Mouse (Mus musculus): ENCODE results near the gene Tmem40. TPM values are rescaled to one million over a fixed set of nuclear protein-coding genes. Genes with fewer than 3 reads are reported as not detected.
A peak's percentile ranks its signal among the peaks of the same experiment; 100 is the strongest.

Tmem40 gene
- total RNA-seq (2014; rRNA removed): not detected in 2 replicates
- 0.10 TPM in 1 of 2 replicates, not detected in the other for polyA plus RNA-seq (2012; rRNA removed)

DNA sequence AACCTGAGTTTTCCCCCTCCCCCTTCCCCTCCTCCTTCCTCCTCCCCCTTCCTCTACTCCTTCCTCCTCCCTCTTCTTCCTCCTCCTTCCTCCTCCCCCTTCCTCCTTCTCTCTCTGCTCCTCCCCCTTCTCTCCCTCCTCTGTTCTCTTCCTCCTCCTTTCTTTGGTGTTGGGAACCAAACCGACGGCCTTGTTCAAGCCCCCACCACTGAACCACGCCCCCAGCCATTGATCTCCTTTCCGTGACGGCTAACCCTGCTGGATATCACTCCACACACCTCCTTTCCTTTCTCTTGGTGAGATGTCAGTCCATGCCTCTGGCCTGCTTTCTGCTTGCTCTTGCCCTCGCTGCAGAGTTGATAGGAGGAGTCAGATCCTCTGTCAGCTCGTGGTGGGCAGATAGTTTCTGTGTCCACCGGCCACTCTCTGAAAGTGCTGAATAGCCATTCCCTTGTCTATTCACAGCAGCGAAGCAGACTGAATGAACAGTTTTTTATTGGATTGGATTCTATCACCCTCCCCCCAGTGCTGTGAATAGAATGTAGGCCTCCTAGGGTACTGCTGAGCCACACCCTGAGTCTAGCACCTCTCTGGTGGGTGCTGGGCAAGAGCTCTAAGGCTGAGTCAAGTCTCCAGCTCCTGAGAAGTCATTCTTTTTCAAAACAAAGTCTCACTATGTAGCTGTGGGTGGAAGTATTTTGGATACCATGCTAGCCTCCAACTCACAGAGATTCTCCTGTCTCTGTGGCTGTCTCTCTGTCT, at the start of gene Tmem40:
Gene Tmem40 (minus strand): TSS at position 416 of the 762 bp plus-strand sequence.
- no peaks in the 10 kb centered on the region for H3K27me3 ChIP-seq (ENCODE audit: control insufficient read depth, insufficient read depth, low read length)
- H3K27ac ChIP-seq (replicated peaks; ENCODE audit: insufficient read depth, low read depth, low read length): no peak within 1 kb of the TSS
- H3K9ac ChIP-seq (ENCODE audit: low read depth, low read length): no peak within 1 kb of the TSS
- TF ChIP-seq CTCF (IDR thresholded peaks at IDR 0.05; ENCODE audit: low read depth, low read length): no peak
- no peak for TF ChIP-seq POLR2A (IDR thresholded peaks at IDR 0.05; ENCODE audit: extremely low read depth, insufficient read depth, low read length)
- no peaks in the 10 kb centered on the region for H3K79me2 ChIP-seq (ENCODE audit: control insufficient read depth, insufficient read depth, low read length)
- H3K4me3 ChIP-seq (ENCODE audit: insufficient read depth, low read depth, low read length): no peak within 1 kb of the TSS
- DNase-seq (ENCODE audit: extremely low read depth, low read depth, low spot score): no peak
- H3K36me3 ChIP-seq (ENCODE audit: control insufficient read depth, insufficient read depth, low read length): no peaks in the 10 kb centered on the region
- peaks cover 6% of the 10 kb centered on the region; the same call in 1 of the 2 replicates for H3K4me1 ChIP-seq (ENCODE audit: control insufficient read depth, insufficient read depth, low read length)
- WGBS: 12% methylated on average over 9 of the region's 9 CpGs

DNA sequence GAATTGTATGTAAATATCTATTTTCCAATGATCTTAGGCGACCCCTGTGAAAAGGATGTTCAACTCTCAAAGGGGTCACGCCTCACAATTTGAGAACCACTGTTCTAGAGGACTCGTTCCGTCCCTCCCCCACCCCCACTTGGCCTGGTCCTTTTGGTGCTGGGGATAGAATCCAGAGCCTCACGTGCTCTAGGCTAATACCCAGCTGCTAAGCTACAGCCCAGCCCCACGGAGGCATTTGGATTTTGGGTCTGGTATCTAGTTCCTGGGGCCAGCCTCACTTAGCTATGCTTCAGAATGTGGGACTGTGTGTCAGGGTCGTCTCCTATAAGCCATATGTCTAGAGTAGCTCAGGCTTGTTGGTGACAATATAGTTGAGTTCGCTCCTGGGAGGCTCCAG, 49.4 kb upstream of the Tmem40 start:
- no peak overlapping the region for H3K27ac ChIP-seq (replicated peaks; ENCODE audit: insufficient read depth, low read depth, low read length)
- peaks cover 11% of the 10 kb centered on the region for H3K4me1 ChIP-seq (ENCODE audit: control insufficient read depth, insufficient read depth, low read length)
- H3K9ac ChIP-seq (ENCODE audit: low read depth, low read length): no peak overlapping the region
- H3K36me3 ChIP-seq (ENCODE audit: control insufficient read depth, insufficient read depth, low read length): peaks cover 2% of the 10 kb centered on the region; the same call in 1 of the 2 replicates
- H3K79me2 ChIP-seq (ENCODE audit: control insufficient read depth, insufficient read depth, low read length): peaks cover 8% of the 10 kb centered on the region; the same call in 1 of the 2 replicates
- 83% methylated on average over 8 of the region's 8 CpGs for WGBS
- no peak overlapping the region for H3K4me3 ChIP-seq (ENCODE audit: insufficient read depth, low read depth, low read length)
- no peak for DNase-seq (ENCODE audit: extremely low read depth, low read depth, low spot score)
- H3K27me3 ChIP-seq (ENCODE audit: control insufficient read depth, insufficient read depth, low read length): no peaks in the 10 kb centered on the region
- no peak for TF ChIP-seq CTCF (IDR thresholded peaks at IDR 0.05; ENCODE audit: low read depth, low read length)

DNA sequence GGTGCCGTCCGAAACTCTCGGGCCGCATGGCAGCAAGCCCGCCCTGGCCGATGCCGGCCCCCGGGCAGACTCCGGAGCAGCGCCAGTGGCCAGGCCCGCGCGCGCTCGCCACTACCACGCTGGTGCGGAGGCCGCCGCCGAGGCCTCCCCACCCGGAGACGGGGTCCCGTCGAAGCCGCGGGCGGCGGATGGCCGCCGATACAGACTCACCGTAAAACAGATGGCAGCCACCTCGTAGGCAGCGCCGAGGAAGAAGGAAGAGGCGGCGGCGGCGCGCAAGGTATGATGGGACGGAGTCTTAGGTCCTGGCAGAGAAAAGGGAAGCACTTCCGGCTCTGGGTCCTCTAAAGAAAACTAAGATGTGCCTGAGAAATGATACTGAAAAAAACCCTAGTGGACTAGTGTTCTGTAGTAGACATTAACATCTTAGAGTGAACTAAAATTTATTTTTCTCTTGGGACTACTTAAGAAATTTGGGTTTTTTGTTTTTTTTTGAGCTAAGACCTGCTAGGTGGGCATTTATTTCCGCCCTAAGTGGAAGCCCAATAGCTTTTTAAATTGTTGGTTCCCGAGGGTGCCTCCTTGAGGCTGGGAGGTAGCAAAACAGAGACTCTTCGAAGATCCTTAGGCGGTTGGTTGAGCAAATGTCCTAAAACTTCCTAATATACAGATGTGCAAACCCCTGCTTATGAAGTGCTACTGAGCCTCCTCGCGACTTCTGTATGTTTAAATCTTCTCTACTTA, 46.5 kb upstream of the Tmem40 start, which contains the start of gene Rpl32:
Gene Rpl32 (minus strand): TSS at position 260 of the 744 bp plus-strand sequence.
- peak within 1 kb of the TSS; percentile 81 for H3K4me3 ChIP-seq (ENCODE audit: insufficient read depth, low read depth, low read length)
- peak; percentile 81 for TF ChIP-seq POLR2A (IDR thresholded peaks at IDR 0.05; ENCODE audit: extremely low read depth, insufficient read depth, low read length)
- TF ChIP-seq CTCF (IDR thresholded peaks at IDR 0.05; ENCODE audit: low read depth, low read length): no peak; the same call in 1 of the 2 replicates
- H3K27me3 ChIP-seq (ENCODE audit: control insufficient read depth, insufficient read depth, low read length): no peaks in the 10 kb centered on the region
- H3K27ac ChIP-seq (replicated peaks; ENCODE audit: insufficient read depth, low read depth, low read length): peak within 1 kb of the TSS; percentile 65
- peaks cover 9% of the 10 kb centered on the region for H3K4me1 ChIP-seq (ENCODE audit: control insufficient read depth, insufficient read depth, low read length)
- H3K9ac ChIP-seq (ENCODE audit: low read depth, low read length): peak within 1 kb of the TSS; percentile 95
- WGBS: under 1% methylated on average over 47 of the region's 47 CpGs
- peak; percentile 89 for DNase-seq (ENCODE audit: extremely low read depth, low read depth, low spot score)
- peaks cover 8% of the 10 kb centered on the region; the same call in 1 of the 2 replicates for H3K79me2 ChIP-seq (ENCODE audit: control insufficient read depth, insufficient read depth, low read length)
- H3K36me3 ChIP-seq (ENCODE audit: control insufficient read depth, insufficient read depth, low read length): peaks cover 23% of the 10 kb centered on the region

DNA sequence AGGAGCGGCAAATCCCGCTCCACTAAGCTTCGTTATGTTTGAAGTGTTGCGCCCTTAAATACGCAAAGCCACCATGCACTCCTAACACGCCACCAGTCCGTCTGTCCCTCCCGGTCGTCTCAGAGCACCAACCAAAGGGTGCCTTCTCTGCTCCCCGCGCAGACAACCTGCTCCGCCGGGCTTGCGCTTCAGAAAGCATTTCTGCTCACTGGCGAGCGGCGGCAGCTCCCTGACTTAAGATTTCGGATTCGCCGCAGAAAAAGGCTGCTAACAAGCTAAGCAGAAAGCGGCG, 45.9 kb upstream of the Tmem40 start:
- peak overlapping the region; percentile 65 for H3K27ac ChIP-seq (replicated peaks; ENCODE audit: insufficient read depth, low read depth, low read length)
- TF ChIP-seq CTCF (IDR thresholded peaks at IDR 0.05; ENCODE audit: low read depth, low read length) (no peak), POLR2A (IDR thresholded peaks at IDR 0.05; ENCODE audit: extremely low read depth, insufficient read depth, low read length) (no peak)
- WGBS: under 1% methylated on average over 22 of the region's 22 CpGs
- peaks cover 9% of the 10 kb centered on the region for H3K4me1 ChIP-seq (ENCODE audit: control insufficient read depth, insufficient read depth, low read length)
- peak overlapping the region; percentile 81 for H3K4me3 ChIP-seq (ENCODE audit: insufficient read depth, low read depth, low read length)
- peak overlapping the region; percentile 95 for H3K9ac ChIP-seq (ENCODE audit: low read depth, low read length)
- no peaks in the 10 kb centered on the region for H3K27me3 ChIP-seq (ENCODE audit: control insufficient read depth, insufficient read depth, low read length)
- H3K36me3 ChIP-seq (ENCODE audit: control insufficient read depth, insufficient read depth, low read length): peaks cover 23% of the 10 kb centered on the region
- peak; percentile 41 for DNase-seq (ENCODE audit: extremely low read depth, low read depth, low spot score)
- H3K79me2 ChIP-seq (ENCODE audit: control insufficient read depth, insufficient read depth, low read length): peaks cover 8% of the 10 kb centered on the region; the same call in 1 of the 2 replicates

DNA sequence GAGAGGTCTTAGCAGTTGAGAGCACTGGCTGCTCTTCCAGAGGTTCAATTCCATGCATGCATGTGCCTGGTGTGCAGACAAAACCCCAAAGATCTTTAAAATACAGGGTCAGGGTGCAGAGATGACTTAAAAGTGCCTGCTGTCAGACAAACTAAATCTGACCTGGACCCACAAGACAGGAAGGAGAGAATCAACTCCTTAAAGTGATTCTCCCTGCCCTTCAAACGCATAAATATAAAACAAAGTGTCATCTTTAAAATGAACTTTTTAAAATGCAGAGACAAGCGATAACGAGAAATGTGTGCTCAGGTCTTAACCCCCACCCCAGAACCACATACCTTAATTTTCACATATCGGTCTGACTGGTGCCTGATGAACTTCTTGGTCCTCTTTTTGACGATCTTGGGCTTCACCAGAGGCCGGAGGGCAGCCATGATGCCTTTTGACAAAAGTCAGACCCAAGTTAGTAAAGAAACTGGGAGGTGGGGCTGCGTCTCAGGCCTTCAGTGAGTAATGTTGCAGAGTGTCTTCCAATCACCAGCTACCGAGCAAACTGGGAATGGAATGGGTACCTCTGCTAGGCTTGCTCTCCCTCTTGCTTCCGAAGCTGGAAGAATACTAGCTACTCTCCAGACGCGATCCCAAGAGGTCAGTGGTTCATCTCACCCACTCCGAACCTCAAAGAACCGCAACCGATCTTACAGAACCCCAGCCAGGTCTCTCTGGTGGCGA, 45.4 kb upstream of the Tmem40 start:
- Histone ChIP-seq H3K9ac (ENCODE audit: low read depth, low read length) (peak overlapping the region; percentile 95), H3K79me2 (ENCODE audit: control insufficient read depth, insufficient read depth, low read length) (peaks cover 8% of the 10 kb centered on the region; the same call in 1 of the 2 replicates), H3K4me3 (ENCODE audit: insufficient read depth, low read depth, low read length) (peak overlapping the region; percentile 81), H3K27ac (replicated peaks; ENCODE audit: insufficient read depth, low read depth, low read length) (peak overlapping the region; percentile 65), H3K36me3 (ENCODE audit: control insufficient read depth, insufficient read depth, low read length) (peaks cover 23% of the 10 kb centered on the region), H3K27me3 (ENCODE audit: control insufficient read depth, insufficient read depth, low read length) (no peaks in the 10 kb centered on the region), H3K4me1 (ENCODE audit: control insufficient read depth, insufficient read depth, low read length) (peaks cover 9% of the 10 kb centered on the region)
- TF ChIP-seq POLR2A (IDR thresholded peaks at IDR 0.05; ENCODE audit: extremely low read depth, insufficient read depth, low read length): no peak
- no peak for TF ChIP-seq CTCF (IDR thresholded peaks at IDR 0.05; ENCODE audit: low read depth, low read length)
- 2% methylated on average over 15 of the region's 15 CpGs for WGBS
- DNase-seq (ENCODE audit: extremely low read depth, low read depth, low spot score): no peak
